Mouse (Mus musculus) layer of hippocampus, postnatal 25 days (tissue): Measurements from ENCODE around the gene Selenok. TPM values are rescaled to one million over a fixed set of nuclear protein-coding genes. Genes with fewer than 3 reads are reported as not detected.

ENCODE experiments used
- DNase-seq, 2 experiments: peaks; one replicate each; pipeline ENCODE4 v3.0.0; 2022; ENCODE audit warnings: mixed read lengths in 2 of 2, low spot score in 1 of 2; ENCODE audit errors: extremely low spot score in 1 of 2
- total RNA-seq, 2 experiments: library from RNA; stranded (reverse); gene quantifications; 2 replicates each; pipeline ENCODE4 v1.2.3; 2021

Selenok gene
- 100 to 1,000 TPM; 105 to 130 TPM for total RNA-seq

DNA sequence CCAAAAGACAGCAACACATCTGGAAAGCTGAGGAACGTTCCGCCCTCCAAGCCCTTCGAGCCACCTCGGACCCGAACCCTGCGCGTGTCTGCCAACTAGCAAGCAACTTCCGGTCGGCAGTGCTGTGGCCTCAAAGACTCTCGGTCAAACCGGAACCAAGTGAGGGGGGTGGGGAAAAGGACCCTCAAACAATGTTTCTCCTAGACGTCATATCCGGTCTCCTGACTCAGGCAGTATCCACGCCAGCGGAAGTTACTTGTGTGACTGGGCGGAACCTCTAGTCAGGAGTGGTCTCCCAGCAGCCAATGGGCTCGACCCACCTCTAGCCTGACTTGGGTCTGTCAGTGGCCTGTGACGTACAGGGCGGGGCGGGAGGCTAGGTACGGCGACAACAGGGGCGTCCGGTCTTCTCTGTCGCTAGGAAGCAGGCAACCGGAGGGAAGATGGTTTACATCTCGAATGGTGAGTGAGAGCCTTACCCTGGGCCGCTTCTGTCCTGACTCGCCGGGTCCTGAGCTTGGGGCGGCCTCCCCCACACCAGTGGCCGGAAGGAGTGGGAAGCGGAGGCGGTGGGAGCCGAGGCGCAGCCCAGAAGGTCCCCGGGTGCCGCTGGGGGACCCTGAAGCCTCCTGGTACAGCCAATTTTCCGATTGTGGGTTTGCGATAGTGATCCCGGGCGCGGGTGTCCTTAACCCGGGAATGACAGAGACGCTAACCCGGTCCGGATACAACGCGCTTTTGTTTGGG is at the start of gene Selenok:
Gene Selenok, plus strand, starts transcription at position 234 of the 747 bp plus-strand sequence.
- DNase-seq: peak; percentile 75 to 83

- DNase-seq: no peak
Observed at GRCm38 (mm10) chr14:29928966-29929365, 39.1 kb upstream of the Selenok start.

DNA sequence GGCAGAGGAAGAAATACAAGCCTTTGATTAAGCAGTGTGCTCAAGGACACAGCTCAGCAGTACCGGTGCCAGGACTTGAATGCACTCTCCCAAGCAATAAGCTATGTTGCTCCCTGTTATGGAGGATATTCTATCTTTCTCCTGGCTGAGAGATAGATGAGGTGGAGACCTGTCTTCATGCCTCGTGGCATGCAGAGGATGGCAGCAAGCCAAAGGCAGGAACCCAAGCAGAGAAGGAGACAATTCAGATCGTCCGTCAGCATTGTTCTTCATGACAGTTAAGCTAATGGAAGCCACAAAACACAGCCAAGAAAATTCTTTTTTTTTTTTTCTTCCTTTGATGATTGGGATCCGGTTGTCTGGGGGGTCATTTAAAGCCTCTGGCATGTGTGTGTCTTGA is 32.6 kb upstream of the Selenok start:
- DNase-seq: no peak

- DNase-seq: no peak
Observed at GRCm38 (mm10) chr14:29937466-29937865, 30.6 kb upstream of the Selenok start.

DNA sequence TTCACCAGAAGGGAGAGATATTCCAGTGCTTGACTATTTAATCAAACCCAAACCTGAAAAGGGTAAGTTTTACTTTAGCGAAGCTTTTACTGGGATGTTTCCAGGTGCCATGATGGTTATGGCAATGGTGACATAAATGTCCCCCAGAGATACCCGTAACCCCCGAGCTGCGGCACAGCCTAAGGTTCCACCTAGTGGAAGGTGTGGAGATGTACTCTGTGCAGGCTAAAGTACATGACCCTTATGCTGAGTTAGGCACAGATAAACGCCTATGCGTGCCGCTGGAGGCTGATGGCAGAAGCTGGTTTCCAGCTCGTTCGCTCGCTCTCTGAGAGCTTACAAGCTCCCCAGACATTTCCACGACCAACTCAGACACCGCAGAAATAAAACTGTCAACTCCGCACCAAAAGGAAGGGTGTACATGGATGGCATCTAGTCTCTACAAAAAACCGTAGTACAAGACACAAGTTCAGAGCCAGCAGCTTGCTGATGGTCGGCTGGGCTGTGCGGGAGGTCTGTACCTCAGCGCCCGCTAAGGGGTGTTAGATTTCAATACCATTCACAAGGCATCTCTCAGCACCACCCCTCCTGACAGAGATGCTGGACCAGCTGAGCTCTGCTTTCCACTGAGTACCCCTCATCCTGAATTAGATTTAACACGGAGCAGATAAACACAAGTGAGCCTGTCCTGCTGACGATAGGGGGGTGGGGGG is 28.4 kb upstream of the Selenok start:
- DNase-seq: no peak

- no peak for DNase-seq
Observed at GRCm38 (mm10) chr14:29940313-29940812, 27.7 kb upstream of the Selenok start.

DNA sequence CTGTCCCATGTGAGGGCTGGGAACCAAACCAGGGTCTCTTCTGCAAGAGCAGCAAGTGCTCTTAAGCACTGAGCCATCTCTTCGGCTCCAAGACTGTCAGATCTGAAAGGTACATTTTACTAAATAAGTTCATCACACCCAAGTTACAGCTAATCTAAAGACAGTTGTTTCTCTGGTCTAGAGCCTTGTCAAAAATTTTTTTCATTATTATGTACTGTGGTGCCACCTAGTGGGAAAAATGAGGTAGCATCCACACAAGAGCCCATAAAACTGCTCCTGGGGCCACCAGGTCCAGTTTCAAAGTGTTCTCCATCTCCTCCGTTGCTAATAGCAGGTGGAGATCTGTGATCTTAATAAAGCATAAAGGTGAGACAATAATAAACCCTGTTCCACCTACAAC is 27.2 kb upstream of the Selenok start:
- DNase-seq: peak; percentile 42 to 51

- DNase-seq: no peak
Observed at GRCm38 (mm10) chr14:29946761-29947309, 21.3 kb upstream of the Selenok start.

- no peak for DNase-seq
Observed at GRCm38 (mm10) chr14:29950805-29951204, 17.3 kb upstream of the Selenok start.

GRCm38 (mm10) chr14:29957393-29957792 is 10.7 kb upstream of the Selenok start:
- DNase-seq: no peak

DNA sequence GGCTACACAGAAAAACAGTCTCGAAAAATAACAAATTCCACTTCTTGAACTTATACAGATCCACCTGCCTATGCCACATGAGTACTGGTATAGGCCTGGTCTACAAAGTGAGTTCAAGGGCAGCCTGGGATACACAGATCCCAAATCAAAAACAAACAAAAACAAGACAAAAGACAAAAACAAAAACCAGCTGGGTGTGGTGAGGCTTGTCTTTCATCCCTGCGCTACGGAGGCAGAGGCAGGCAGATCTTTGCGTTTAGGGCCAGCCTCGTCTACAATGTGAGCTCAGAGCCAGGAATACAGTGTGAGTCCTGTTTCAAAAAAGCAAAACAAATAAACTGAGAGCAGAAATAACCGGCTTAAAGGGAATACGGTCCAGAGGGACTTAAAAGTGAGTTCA is 497 bp upstream of the Selenok start:
- DNase-seq: no peak

DNA sequence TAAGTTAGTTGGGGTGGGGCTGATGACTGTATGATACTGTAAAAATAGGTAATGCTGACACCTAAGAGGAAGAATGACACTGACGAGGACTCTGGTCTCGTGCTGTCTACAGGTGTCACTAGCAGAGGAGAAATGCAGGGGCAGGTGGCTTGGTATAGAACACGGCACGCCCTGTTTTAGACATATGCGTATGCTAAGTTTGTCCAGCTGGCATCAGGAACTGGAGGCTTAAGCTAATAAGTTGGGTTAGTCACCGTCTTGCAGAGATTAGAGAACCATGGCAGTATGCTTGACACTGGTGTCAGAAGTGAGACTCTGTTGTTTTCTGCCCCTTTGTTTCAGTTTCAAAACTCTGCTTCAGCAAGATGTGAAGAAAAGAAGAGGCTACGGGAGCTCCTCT is 3.3 kb downstream of the Selenok start:
- DNase-seq: no peak

- DNase-seq: no peak
Observed at GRCm38 (mm10) chr14:29971993-29972392, 3.9 kb downstream of the Selenok start.

- DNase-seq: no peak
Observed at GRCm38 (mm10) chr14:29976927-29977326, 8.8 kb downstream of the Selenok start.

DNA sequence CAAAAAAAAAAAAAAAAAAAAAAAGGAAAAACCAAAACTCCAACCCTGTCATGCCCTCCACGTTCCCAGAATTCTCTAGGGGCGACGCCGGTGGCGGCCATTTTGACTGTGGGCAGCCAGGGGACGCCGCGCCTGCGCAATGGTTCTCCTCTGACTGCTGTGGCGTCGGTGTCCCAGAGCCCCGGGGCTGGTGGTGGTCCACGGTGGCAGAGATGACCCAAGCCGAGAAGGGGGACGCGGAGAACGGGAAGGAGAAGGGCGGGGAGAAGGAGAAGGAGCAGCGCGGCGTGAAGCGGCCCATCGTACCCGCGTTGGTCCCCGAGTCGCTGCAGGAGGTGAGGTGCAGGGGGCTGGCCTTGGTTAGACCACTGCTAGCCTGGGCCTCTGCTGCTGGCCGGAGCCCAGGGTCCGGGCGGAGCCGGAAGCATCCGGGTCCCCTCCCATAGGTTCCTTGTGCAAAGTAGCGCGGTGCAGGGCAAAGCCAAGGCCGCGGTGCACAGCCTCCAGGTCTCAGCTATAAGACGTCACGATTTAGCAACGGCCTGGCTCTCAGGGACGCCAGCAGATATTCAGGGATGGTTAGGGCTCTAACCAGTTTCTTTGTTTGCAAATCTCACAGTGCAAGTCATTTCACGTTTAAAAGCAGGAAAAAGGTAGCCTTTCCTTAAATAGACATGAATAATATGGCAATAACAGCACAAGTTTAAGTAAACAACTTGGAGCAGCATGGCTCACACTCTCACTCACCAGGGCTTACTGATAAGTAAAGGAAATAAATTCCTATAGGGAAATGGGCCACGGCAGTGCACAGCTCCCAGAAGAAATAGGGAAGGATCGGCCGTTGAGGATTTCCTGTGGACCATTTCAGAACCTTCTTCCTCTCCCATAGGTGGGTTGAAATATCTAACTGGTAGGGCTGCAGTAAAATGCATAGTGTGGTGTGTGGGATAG is 10.4 kb downstream of the Selenok start, which contains the start of gene Actr8:
Gene Actr8, plus strand, starts transcription at position 84 of the 951 bp plus-strand sequence.
- peak; percentile 89 to 92 for DNase-seq

DNA sequence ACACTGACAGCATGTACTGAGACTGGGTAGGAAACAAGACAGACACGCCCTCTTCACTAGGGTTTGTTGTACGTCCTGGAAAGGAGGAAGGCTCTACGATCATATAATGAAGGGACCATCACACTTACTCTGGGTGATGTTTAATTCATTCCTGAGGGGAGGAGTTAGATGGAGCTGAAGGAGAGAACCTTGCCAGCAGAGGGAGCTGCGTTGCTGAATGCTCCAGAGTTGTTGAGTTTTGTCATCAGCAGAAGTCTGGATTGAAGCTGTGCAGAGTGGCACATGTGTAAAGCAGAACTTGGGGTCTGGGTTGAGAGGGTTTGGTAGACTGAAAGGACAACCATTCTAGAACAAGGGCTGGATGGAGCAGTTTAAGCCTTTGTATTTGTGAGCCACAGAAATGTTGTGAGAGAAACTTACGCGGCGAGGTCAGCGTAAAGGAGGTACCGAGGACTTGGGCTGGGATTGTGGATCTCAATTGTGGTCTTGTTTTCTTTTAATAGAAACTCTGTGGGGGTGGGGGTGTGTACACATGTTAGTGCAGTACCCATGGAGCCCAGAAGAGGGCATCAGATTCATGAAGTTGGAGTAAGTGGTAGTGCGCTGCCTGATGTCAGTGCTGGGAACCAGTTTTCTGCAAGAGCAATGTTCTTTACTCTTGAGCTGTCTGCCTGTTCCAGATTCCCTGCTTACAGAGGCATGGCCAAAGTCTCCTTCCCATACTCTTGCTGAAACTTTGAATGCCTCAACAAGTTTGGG is 12.5 kb downstream of the Selenok start:
- no peak for DNase-seq

DNA sequence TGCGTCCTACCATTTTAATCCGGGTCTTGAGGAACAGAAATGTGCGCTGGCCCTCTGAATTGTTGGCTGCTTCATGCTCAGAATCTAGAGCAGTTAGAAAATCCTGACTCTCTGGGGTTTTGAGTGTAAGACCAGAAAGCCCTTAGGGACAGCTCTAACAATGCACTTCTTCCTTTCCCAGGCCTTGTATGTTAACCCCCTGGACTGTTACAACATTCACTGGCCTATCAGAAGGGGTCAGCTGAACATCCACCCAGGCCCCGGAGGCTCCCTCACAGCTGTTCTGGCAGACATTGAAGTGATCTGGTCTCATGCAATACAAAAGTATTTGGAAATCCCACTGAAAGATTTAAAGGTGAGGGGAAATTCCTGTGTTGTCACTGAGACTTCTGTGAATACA is 18.0 kb downstream of the Selenok start:
- DNase-seq: no peak

DNA sequence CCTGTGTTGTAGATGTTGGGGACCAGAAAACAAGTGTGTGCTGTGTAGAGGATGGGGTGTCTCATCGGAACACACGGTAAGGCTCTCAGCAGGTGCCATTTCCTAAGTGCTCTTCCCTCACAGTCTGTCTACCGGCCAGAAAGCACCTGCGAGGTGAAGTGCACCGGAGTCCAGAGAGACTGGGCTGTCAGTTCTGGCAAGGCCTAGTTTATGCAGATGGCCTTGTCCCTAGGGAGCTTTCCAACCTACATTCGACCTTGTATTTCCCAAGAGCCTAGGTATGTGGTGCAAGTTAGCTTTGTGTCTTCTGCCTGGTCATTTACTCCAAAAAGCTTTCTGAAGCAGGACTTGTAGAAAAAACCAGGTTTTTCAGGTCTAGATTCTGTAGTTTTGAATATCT is 19.2 kb downstream of the Selenok start:
- DNase-seq: no peak

GRCm38 (mm10) chr14:29987739-29988138 is 19.6 kb downstream of the Selenok start:
- DNase-seq: no peak
